Mouse (Mus musculus) erythroblast, adult 5-6 weeks (primary cell): ENCODE measurements around the gene Adipor2. TPM values are rescaled to one million over a fixed set of nuclear protein-coding genes. Genes with fewer than 3 reads are reported as not detected.

Experiments
- ATAC-seq: replicated peaks from 2 replicates; pipeline ENCODE4 v1.8.0; 2016; ENCODE audit warnings: moderate number of reproducible peaks, mild to moderate bottlenecking, moderate TSS enrichment, inconsistent platforms; ENCODE audit not compliant: poor library complexity, low FRiP score, severe bottlenecking
- total RNA-seq, 2 experiments: library from RNA; stranded (forward) in 1 of 2; stranded (reverse) in 1 of 2; fragments of 150-400 nt in 1 of 2; fragments of 200-764, 138-1000 nt in 1 of 2; gene quantifications; 2 replicates each; pipeline versions ENCODE4 v1.2.3 to v1.2.4; 2015 to 2017; ENCODE audit warnings: low replicate concordance in 2 of 2

The Adipor2 gene
- total RNA-seq, 2 experiments from 2014 or later = 29.2 to 35.7 TPM

GRCm38 (mm10) chr6:119396309-119396634 is 21.2 kb downstream of the Adipor2 start:
- 0 out of 2 replicates have a peak, but pooled peaks have one; percentile 32 for ATAC-seq

- ATAC-seq = 0 out of 2 replicates have a peak, but pooled peaks have one; percentile 54
These were observed 21.8 kb downstream of the Adipor2 start for GRCm38 (mm10) chr6:119395421-119396308.

- ATAC-seq = no peak
These were observed 24.7 kb downstream of the Adipor2 start for GRCm38 (mm10) chr6:119392836-119393235.

- no peak for ATAC-seq
These were observed 26.8 kb downstream of the Adipor2 start for GRCm38 (mm10) chr6:119390728-119391127.

GRCm38 (mm10) chr6:119389089-119389488 is 28.4 kb downstream of the Adipor2 start:
- ATAC-seq = peak; percentile 53

GRCm38 (mm10) chr6:119388650-119389012 is 28.9 kb downstream of the Adipor2 start:
- peak; percentile 97 for ATAC-seq

- ATAC-seq = 0 out of 2 replicates have a peak, but pooled peaks have one; percentile 9
These were observed 29.5 kb downstream of the Adipor2 start for GRCm38 (mm10) chr6:119387801-119388649.

- ATAC-seq = no peak
These were observed 30.7 kb downstream of the Adipor2 start for GRCm38 (mm10) chr6:119386821-119387220.

GRCm38 (mm10) chr6:119386421-119386820 is 31.1 kb downstream of the Adipor2 start:
- no peak for ATAC-seq

- no peak for ATAC-seq
These were observed 31.8 kb downstream of the Adipor2 start for GRCm38 (mm10) chr6:119385668-119386067.

- no peak for ATAC-seq
These were observed 38.9 kb downstream of the Adipor2 start for GRCm38 (mm10) chr6:119378631-119379030.

- no peak for ATAC-seq
These were observed 39.9 kb downstream of the Adipor2 start for GRCm38 (mm10) chr6:119377613-119378012.

- no peak for ATAC-seq
These were observed 42.5 kb downstream of the Adipor2 start for GRCm38 (mm10) chr6:119375035-119375434.

GRCm38 (mm10) chr6:119373000-119373705 is 44.4 kb downstream of the Adipor2 start:
- ATAC-seq = no peak

GRCm38 (mm10) chr6:119372237-119372636 is 45.3 kb downstream of the Adipor2 start:
- no peak for ATAC-seq

- ATAC-seq = no peak
These were observed 45.9 kb downstream of the Adipor2 start for GRCm38 (mm10) chr6:119371624-119372023.

- 0 out of 2 replicates have a peak, but pooled peaks have one; percentile 11 for ATAC-seq
These were observed 50.1 kb downstream of the Adipor2 start for GRCm38 (mm10) chr6:119367382-119367781.

- peak; percentile 79 for ATAC-seq
These were observed 50.7 kb downstream of the Adipor2 start for GRCm38 (mm10) chr6:119366800-119367199.

GRCm38 (mm10) chr6:119363593-119363992 is 53.9 kb downstream of the Adipor2 start:
- no peak for ATAC-seq
